Mouse (Mus musculus) midbrain, postnatal 0 days (tissue): ENCODE results near the gene Zscan26. TPM values are rescaled to one million over a fixed set of nuclear protein-coding genes. Genes with fewer than 3 reads are reported as not detected.
"Not testable (repeated sequence)": the region's sequence is repeated elsewhere in the genome, so short reads cannot be mapped to it uniquely, and the experiment has no call there.

Experiments
- ATAC-seq: fragments of 200-750 bp; cut with Nextera tagmentation; 2 replicates; pipeline ENCODE4 v1.8.0; 2017; ENCODE audit warnings: moderate number of reproducible peaks, mild to moderate bottlenecking, moderate TSS enrichment, moderate library complexity; ENCODE audit not compliant: low FRiP score
- DNase-seq: peaks from one replicate; pipeline ENCODE4 v3.0.0-alpha.2; 2015; ENCODE audit warnings: low spot score
- H3K27ac ChIP-seq: fragments of 300-500 bp; sonication (generic); 2 replicates; pipeline ENCODE4 v1.5.1; 2014; ENCODE audit warnings: low read depth, mild to moderate bottlenecking, low read length, mixed read lengths
- H3K27me3 ChIP-seq: fragments of 300-500 bp; sonication (generic); 2 replicates; pipeline ENCODE4 v1.6.1; 2014; ENCODE audit warnings: low read length, control low read depth, mixed read lengths; ENCODE audit not compliant: insufficient read depth
- H3K36me3 ChIP-seq: fragments of 300-500 bp; sonication (generic); 2 replicates; pipeline ENCODE4 v1.6.1; 2014; ENCODE audit warnings: low read length, control low read depth, mixed read lengths; ENCODE audit not compliant: insufficient read depth
- H3K4me1 ChIP-seq: fragments of 300-500 bp; sonication (generic); 2 replicates; pipeline ENCODE4 v1.6.1; 2014; ENCODE audit warnings: mild to moderate bottlenecking, control low read depth, antibody characterized with exemption, low read length, mixed read lengths; ENCODE audit not compliant: insufficient read depth
- H3K4me2 ChIP-seq: fragments of 300-500 bp; sonication (generic); 2 replicates; pipeline ENCODE4 v1.6.1; 2014; ENCODE audit warnings: low read depth, mild to moderate bottlenecking, low read length, mixed read lengths; ENCODE audit not compliant: poor library complexity, severe bottlenecking
- H3K4me3 ChIP-seq: fragments of 300-500 bp; sonication (generic); 2 replicates; pipeline ENCODE4 v1.5.1; 2014; ENCODE audit warnings: low read depth, mild to moderate bottlenecking, low read length, moderate library complexity
- H3K9ac ChIP-seq: fragments of 300-500 bp; sonication (generic); replicated peaks from 2 replicates; pipeline ENCODE4 v1.6.1; 2014; ENCODE audit warnings: mild to moderate bottlenecking, low read length, moderate library complexity, mixed read lengths; ENCODE audit not compliant: poor library complexity, severe bottlenecking
- H3K9me3 ChIP-seq: fragments of 300-500 bp; sonication (generic); 2 replicates; pipeline ENCODE4 v1.6.1; 2016; ENCODE audit warnings: low read length, control low read depth
- CTCF ChIP-seq: IDR thresholded peaks from 2 replicates; pipeline ENCODE4 v1.5.1; 2016; ENCODE audit warnings: antibody characterized with exemption, mild to moderate bottlenecking
- WGBS: fragments of 180-500 bp; shearing (Covaris S2); extraction: QIAGEN DNeasy Blood & Tissue Kit; methylation state at CpG from one replicate; pipeline ENCODE4 v1.1.7; 2014; 5-methylcytosine and 5-hydroxymethylcytosine counted together
- polyA plus RNA-seq: library from polyadenylated mRNA; unstranded; fragments of >200 nt; fragmentation: Nextera tagmentation; extraction: Ambion mirVana; gene quantifications from 2 replicates; pipeline ENCODE4 v1.2.1, GENCODE M21; 2015
- total RNA-seq: library from RNA; depleted of rRNA; stranded (reverse); fragments of >200 nt; gene quantifications from 2 replicates; pipeline ENCODE4 v1.2.3, GENCODE M21; 2014; rRNA removed

The Zscan26 gene
- total RNA-seq (22.6 and 25.8 TPM in 2 replicates), polyA plus RNA-seq (19.4 and 20.1 TPM in 2 replicates)

- Histone ChIP-seq H3K27ac (peak within 1 kb of the TSS; percentile 78), H3K9ac (peak within 1 kb of the TSS; percentile 79), H3K4me1 (peaks cover 3% of the 10 kb centered on the region; the same call in 1 of the 2 replicates), H3K27me3 (no peaks in the 10 kb centered on the region), H3K4me2 (peak within 1 kb of the TSS; percentile 81), H3K4me3 (peak within 1 kb of the TSS; percentile 79), H3K36me3 (no peaks in the 10 kb centered on the region), H3K9me3 (no peaks in the 10 kb centered on the region)
- under 1% methylated on average over 23 of the region's 23 CpGs for WGBS
- DNase-seq = peak; percentile 88
- peak; percentile 91 for ATAC-seq
- TF ChIP-seq CTCF = no peak
These were observed at the start of gene Zscan26 for GRCm38 (mm10) chr13:21453449-21453848. Zscan26 (minus strand) TSS chr13:21453730.

GRCm38 (mm10) chr13:21502296-21502695 lies 48.8 kb upstream of the Zscan26 start:
- no peak for TF ChIP-seq CTCF
- no peak overlapping the region for H3K27ac ChIP-seq
- H3K27me3 ChIP-seq = no peaks in the 10 kb centered on the region
- WGBS = 83% methylated on average over 5 of the region's 5 CpGs
- H3K9ac ChIP-seq = no peak overlapping the region
- DNase-seq (no peak), ATAC-seq (no peak)
- no peaks in the 10 kb centered on the region for H3K36me3 ChIP-seq
- H3K4me2 ChIP-seq = no peak overlapping the region
- H3K4me1 ChIP-seq = no peaks in the 10 kb centered on the region
- H3K9me3 ChIP-seq = no peaks in the 10 kb centered on the region
- H3K4me3 ChIP-seq = no peak overlapping the region

GRCm38 (mm10) chr13:21501182-21501581 lies 47.7 kb upstream of the Zscan26 start, which contains the start of gene Gm11273:
Gm11273 (minus strand) TSS chr13:21501418.
- not testable (repeated sequence) for DNase-seq, H3K9me3 ChIP-seq, H3K4me2 ChIP-seq, H3K4me3 ChIP-seq, H3K4me1 ChIP-seq, H3K36me3 ChIP-seq, ATAC-seq, H3K9ac ChIP-seq, H3K27me3 ChIP-seq, H3K27ac ChIP-seq
- 95% methylated on average over 17 of the region's 17 CpGs for WGBS

GRCm38 (mm10) chr13:21495080-21495479 lies 41.5 kb upstream of the Zscan26 start, which contains the start of gene AK157302:
AK157302 (plus strand) TSS chr13:21495223.
- Histone ChIP-seq H3K9me3 (no peaks in the 10 kb centered on the region), H3K36me3 (no peaks in the 10 kb centered on the region), H3K4me3 (no peak within 1 kb of the TSS), H3K27ac (no peak within 1 kb of the TSS), H3K4me1 (no peaks in the 10 kb centered on the region), H3K9ac (no peak within 1 kb of the TSS), H3K27me3 (no peaks in the 10 kb centered on the region), H3K4me2 (no peak within 1 kb of the TSS)
- WGBS = 93% methylated on average over 21 of the region's 21 CpGs
- DNase-seq = no peak
- TF ChIP-seq CTCF = no peak
- ATAC-seq = no peak

- Histone ChIP-seq H3K27me3 (no peaks in the 10 kb centered on the region), H3K9ac (no peak overlapping the region), H3K4me3 (no peak overlapping the region), H3K27ac (no peak overlapping the region), H3K4me2 (no peak overlapping the region), H3K9me3 (no peaks in the 10 kb centered on the region), H3K4me1 (no peaks in the 10 kb centered on the region), H3K36me3 (no peaks in the 10 kb centered on the region)
- ATAC-seq = no peak
- 92% methylated on average over 5 of the region's 5 CpGs for WGBS
- DNase-seq = no peak
- TF ChIP-seq CTCF = no peak
These were observed 39.3 kb upstream of the Zscan26 start for GRCm38 (mm10) chr13:21492847-21493246.

GRCm38 (mm10) chr13:21486881-21487280 lies 33.4 kb upstream of the Zscan26 start:
- 89% methylated on average over 1 of the region's 1 CpGs for WGBS
- Histone ChIP-seq H3K9me3 (no peaks in the 10 kb centered on the region), H3K36me3 (peaks cover 15% of the 10 kb centered on the region), H3K9ac (no peak overlapping the region), H3K4me3 (no peak overlapping the region), H3K27me3 (no peaks in the 10 kb centered on the region), H3K4me1 (0 out of 2 replicates have a peak, but pooled peaks cover 3% of the 10 kb centered on the region), H3K4me2 (no peak overlapping the region), H3K27ac (no peak overlapping the region)
- DNase-seq = no peak
- no peak for TF ChIP-seq CTCF
- no peak for ATAC-seq
